Mouse (Mus musculus) gastrocnemius, postnatal 36 days (tissue): Measurements from ENCODE around the gene Itgb5. TPM values are rescaled to one million over a fixed set of nuclear protein-coding genes. Genes with fewer than 3 reads are reported as not detected.

Experiments used
- DNase-seq, 2 experiments: peaks; one replicate each; pipeline ENCODE4 v3.0.0; 2022
- intact Hi-C: fragments of 180-260 bp; cut with DNase I; formaldehyde crosslinking; loops from one replicate; pipeline ENCODE4 v1.15.1; 2025
- total RNA-seq, 2 experiments: library from RNA; stranded (reverse); gene quantifications; 2 replicates each; pipeline ENCODE4 v1.2.3; 2021

Gene Itgb5
- total RNA-seq, 2 experiments from 2014 or later, result 47.5 to 51.9 TPM

DNA sequence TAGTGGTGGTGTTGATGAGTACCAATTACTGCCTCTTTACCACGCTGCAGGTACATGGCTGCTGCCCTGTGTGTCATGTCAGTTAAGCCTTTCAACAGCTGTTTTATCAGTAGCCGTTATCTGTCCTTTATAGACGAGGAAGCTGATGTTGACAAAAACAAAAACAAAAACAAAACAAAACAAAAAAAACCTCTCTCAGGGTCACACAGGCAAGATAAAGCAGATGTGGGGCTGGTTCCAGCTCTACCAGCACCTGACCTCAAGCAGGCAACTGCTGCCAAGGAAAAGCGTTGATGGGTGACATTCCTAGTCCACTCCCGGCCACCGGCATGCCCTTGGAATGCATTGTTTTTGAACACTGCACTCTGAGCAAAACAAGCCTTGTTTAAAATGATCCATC, 63.1 kb downstream of the Itgb5 start:
- DNase-seq, result no peak
- intact Hi-C loops, result no loop called here

DNA sequence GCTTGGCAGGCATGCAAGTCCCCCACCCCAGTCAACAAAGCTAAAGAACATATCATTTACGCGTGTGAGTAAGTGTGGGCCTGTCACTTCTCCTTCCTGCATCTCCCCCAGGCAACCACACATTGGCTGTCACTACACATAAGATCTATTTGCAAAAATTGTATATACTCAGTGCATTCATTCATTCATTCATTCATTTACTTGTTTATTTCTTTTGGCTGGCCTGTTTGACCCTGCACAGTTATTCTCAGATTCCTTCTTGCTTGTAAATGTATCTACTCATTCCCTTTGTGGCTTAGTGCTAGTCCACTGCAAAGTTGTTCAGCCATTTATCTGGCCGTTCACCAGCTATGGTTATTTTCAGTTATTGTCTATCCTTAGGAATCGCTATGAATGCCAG, 64.3 kb downstream of the Itgb5 start:
- DNase-seq, result no peak

DNA sequence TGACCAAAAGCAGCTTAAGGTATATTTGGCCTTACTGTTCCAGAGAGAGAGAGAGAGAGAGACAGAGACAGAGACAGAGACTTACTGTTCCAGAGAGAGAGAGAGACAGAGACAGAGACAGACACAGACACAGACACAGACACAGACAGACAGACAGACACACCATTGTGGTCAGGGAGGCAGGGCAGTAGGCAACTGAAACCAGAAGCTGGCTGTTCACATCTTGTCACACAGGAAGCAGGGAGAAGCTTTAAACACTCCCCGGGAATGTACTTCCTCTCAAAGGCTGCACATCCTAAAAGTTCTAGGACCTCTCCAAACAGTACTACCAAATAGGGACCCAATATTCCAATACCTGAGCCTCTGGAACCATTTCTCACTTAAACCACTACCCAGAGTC, 65.0 kb downstream of the Itgb5 start:
- intact Hi-C loops, result no loop called here
- no peak for DNase-seq

More for the DNA sequence above, 64.3 kb downstream of the Itgb5 start:
- intact Hi-C loops, result no loop called here

DNA sequence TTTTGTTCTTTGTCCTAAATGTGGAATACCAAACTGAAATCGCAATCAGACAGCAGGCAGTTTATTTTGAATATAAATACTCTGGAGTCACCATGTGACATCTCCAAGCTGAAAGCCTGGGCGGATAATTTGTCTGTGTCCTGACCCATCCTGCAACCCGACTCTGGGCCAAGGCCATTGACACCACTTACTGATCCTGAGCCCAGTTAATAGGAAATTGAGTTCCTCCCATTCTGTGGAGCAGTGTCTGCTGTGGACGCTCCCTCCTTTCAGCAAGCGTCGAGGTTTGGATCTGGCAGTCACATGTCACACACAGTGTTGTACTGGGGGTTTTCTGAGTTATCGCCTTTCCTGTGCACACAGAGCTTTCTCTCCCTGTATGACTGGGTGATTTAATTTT, 66.2 kb downstream of the Itgb5 start:
- no peak for DNase-seq

DNA sequence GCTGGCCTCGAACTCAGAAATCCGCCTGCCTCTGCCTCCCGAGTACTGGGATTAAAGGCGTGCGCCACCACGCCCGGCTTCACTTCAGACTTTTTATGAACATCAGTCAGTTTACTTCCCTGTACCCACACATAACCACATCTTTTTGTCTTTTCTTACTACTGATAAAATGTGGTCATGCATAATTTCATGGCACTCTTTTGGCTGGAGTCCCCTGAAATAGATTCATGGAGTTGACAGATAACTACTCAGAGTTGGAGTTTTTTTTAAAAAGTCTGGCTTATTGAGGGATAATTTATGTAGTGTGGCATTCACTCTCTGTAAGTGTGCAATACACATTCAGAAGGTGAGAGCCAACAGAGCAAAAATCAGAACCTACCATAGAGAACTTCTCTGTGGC, 67.3 kb downstream of the Itgb5 start:
- intact Hi-C loops, result no loop called here

More for the DNA sequence above, 66.2 kb downstream of the Itgb5 start:
- intact Hi-C loops, result no loop called here

DNA sequence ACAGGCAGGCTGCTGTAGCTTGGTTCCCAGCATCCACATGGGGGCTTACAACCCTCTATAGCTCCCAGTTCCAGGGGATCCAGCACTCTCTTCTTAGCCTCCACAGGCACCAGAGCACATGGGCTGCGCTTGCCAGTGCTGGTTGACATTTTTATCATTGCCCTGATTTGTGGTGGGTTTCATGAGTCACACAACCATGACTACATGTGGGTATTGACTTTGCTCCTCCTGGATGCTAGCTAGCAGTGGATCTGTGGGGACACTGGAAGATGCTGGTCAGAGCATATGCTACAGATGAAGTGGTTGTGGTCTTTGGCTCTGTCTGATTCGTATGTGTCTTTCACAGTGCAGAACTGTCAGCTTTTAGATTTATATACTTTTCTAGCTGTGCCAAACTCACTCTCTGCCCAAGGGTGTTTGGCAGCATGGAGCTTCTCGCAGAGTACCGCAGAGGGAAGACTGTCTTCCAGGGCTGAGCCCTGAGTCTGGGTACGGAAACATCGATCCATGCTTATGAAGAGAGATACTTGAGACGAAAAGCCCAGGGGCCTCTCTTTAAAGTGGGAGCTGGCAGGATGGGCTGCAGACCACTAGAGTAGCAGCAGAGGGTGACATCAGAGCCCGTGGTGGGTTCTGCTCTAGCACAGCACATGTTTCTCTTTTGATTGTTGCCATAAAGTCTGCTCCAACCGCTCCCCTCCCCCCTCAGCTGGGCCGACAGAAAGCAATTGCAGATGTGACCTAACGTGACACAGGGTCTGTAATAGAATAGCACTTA, 74.4 kb downstream of the Itgb5 start:
- DNase-seq, result no peak

More for the DNA sequence above, 67.3 kb downstream of the Itgb5 start:
- no peak for DNase-seq

DNA sequence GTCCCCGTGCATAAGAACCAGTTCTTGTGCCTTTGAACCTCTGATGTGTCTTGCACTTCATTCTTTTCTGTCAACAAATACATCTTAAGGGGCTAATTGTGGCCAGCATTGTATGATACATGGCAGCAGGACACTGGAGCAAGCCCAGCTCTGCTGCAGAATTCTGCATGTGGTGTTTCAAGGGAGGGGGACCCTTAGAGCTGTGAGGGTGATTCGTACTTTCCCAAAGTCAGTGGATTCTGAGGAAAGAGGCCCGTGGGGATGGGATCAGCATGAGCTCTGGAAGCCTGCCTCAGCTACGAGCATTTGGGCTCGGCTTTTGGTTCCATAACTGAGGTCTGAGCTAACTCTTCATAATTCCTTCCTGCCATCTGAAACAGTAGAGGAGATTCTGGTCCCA, 75.1 kb downstream of the Itgb5 start:
- DNase-seq, result peak in 1 of 2 experiments; percentile 39
- intact Hi-C loops, result no loop called here

More for the DNA sequence above, 74.4 kb downstream of the Itgb5 start:
- intact Hi-C loops, result no loop called here

DNA sequence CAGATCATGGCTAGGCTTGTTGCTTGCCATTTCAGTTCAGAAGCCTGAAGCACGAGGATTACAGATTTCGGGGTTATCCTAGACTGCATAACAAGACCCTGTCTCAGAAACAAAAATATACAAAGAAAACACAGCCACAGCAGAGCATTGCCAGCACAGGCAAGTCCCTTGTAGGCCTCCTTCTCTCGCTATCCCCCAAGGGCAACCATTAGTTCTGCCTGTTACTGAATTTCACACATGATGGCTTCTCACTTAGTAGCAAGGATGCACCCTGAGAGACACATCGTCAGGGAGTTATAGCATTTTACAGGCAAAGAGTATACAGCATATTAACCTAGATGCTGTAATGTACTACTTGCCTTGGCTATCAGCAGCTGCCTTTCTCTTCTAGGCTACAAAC, 78.8 kb downstream of the Itgb5 start:
- intact Hi-C loops, result no loop called here
- DNase-seq, result no peak

DNA sequence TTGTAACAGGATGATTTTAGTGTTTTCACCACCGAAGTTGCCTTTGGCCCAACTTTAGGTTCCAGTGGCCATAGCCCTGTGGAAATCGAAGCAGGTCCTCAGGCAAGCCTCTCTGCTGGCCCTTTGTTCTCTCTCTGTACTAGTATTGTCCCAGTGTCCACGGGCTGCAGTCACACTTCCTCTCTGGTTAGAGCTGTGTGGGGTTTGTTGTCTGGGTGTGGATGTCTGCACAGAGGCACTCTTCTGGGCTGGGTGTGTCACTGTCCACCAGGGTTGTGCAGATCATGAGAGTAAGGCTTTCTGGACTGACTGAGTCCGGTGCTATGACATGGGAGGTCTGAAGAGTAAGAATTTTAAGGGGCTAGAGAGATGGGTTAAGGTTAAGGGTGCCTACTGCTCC, 85.5 kb downstream of the Itgb5 start:
- intact Hi-C loops, result no loop called here

DNA sequence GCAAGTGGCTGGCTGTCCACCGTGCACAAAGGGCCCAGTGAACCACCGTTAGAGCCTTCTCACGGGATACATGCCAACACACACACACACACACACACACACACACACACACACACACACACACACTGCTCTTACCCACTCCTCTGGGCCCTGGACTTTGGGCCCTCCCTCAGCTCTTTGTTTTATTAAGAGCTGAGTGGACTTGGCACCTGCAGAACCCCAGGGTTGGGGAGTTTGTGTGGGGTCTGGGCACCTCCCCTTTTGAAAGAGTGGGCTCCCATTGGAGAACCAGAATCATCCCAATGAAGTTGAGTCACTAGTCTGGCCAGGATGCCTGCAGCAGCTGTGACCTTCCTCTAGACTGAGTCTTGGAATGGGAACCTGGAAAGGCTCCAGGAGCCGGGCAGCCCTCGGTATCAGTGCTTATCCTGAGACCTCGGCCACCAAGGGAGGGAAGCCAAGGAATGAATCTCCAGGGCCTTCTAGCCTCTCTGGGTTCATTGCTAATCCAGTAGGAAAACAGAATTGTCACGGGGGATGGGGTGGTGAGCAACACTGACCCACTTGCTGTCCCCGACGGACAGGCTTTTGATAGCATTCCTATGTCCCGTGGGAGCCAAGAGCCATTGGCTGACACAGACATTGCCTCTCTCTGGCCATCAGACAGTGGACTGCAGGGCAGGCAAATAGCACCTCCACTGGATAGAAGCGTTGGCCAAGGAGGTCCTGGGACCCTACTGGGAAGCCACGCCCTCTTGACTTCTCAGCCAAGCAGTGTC, 87.2 kb downstream of the Itgb5 start:
- DNase-seq, result peak; percentile 74 to 76
- intact Hi-C loops, result no loop called here

More for the DNA sequence above, 85.5 kb downstream of the Itgb5 start:
- DNase-seq, result no peak

DNA sequence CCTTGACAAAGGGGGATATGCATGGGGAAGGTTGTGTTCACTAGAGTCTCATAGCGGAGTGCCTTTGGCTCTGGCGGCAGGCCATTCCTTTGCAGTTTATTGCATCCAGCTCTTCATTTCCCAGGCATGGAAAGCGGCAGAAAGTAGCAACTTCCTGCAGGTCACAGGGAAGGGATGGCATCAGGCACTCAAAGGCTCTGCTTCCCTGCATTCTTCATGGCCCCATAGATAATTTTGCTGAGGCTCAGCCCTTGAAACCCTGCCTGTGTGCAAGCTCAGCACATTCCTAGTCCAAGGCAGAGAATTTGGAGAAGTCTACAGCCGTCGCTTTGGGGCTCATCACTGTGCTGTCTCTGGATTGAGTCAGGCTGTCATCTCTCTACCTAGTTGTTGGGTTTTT, 87.9 kb downstream of the Itgb5 start:
- intact Hi-C loops, result no loop called here
- DNase-seq, result no peak

DNA sequence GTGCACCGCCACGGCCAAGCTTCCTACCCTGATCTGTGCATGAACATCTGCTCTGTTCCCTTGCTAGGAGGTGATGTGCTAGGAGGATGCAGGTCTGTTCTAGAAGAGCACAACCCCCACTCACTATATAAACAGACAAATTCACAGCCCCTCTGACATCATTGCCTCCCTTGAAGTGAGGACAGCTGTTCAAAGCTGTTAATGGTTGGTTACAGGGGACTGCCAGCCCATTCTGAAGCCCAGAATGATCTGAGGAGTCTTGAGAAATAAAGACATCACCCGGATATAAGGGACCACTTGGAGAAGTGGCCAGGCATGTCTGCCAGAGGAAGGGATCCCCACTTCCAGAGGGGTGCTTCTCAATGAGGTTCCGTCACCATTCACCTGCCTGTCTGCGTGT, 88.5 kb downstream of the Itgb5 start:
- intact Hi-C loops, result no loop called here
- no peak for DNase-seq

DNA sequence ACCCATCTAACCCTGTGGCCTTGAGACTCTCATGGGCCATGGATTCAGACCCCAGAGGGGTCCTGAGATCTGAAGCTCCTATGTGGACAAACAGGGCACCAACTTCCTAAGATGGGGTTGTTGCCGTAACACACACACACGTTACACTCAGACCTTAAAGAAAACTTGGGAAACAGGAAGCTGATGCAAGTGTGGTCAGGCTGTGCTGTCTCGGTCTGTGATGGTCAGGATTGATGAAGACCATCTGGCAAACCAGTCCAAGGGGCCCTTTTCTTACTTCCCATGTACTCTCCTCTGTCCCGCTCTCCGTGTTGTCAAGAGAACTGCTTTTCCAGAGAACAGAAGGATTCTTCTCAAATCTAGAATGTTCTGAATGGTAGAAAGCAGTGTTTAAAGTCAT, 92.0 kb downstream of the Itgb5 start:
- intact Hi-C loops, result no loop called here
- no peak for DNase-seq

DNA sequence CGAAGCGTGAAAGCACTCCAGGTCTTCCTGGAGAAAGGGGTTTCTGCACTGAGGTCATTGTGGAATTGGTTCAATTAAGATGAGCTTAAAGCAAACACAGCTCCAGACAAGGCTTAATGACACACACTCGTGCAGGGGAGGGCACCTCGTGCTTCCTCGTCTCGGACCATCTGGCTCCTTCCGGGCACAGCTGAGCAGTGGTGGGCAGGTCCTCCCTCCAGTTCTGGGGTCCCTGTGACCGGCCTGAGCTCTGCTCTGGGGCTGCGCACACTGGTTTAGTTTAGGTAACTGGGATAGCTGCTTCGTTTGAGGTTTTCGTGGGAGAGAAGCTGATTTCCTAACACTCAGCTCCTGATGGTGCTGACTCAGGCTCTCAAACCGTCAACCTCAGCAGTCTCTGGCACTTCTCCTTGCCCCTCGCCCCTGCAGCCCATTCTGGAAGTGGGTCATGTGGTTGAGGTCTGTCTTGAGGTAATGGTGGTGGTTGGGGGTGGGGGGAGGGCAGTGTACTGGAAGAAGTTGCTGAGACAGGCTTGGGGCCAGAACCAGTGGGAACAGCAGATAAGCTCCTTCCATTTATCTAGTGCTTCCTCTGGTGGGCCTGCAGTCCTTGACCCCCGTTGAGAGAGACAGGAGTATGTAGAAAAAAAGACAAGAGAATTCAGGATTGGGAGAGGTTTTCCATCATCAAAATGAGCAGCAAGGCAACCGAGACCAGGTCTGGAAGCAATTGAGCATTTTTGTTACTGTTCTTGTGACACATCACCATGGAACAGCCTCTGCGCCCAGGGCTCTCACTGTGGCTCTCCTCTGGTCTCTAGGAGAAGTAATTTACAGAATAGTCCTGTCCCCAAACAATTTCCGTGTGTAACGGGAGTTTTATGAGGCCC, 92.9 kb downstream of the Itgb5 start:
- intact Hi-C loops, result no loop called here
- DNase-seq, result no peak

DNA sequence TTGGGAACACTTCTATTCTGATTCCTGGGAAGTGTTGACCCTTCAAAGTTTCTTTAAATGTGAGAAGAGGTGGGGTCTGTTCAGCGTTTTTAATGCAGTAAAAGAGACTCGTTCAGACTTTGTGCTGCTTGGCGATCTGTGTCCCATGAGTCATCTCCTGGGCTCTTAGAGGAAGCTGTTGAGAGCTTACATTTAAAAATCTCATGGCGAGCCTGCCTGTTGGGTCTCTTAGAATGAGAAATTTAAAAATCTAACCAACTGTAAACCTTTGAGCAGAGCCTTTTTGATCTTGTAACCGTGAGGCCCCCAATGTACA, 93.5 kb downstream of the Itgb5 start:
- intact Hi-C loops, result no loop called here

DNA sequence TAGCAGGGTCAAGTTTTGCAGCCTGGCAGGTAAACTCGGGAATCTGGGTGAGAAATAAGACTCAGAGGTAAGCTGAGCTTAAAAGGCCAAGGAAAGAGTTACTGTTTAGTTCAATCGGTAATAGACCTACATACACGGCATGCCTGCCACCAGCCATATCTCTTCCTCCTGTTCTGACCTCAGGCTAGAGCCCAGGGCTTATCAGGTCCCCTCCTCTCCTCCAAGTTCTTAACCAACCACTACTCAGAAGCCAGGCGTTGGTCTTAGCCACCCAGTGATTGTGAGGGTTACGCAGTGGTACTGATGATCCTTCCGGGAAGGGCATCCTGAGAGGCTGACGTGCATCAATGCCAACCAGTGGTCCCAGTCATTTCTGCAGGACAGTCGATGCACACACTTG, 94.3 kb downstream of the Itgb5 start:
- intact Hi-C loops, result no loop called here
- no peak for DNase-seq

More for the DNA sequence above, 93.5 kb downstream of the Itgb5 start:
- no peak for DNase-seq

DNA sequence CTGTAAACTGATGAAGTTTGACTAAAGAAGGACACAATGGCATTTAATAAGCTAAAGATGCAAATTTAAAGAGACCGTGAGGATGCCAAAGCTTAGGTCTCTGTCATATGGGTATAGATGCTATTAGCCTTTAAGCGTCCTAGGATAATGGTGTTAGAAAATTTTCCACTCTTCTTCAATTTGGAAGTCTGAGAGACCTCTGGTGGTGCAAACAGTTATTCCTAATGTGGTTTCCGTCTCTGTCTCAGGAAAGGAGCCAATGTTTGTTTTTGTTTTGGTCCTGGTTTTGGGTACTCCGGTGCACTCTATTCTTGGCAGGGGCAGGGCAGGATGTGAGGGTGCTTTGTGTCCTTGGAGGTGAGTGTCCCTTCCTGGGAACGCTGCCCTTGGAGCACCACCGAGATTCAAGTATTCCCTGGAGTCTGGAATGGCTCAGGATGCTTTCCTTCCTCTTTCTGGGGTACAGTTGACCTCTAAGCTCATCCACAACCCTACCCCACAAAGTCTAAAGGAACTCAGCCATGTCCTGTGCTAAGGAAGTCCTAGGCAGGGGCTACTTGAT, 97.9 kb downstream of the Itgb5 start:
- intact Hi-C loops, result no loop called here
- DNase-seq, result no peak

DNA sequence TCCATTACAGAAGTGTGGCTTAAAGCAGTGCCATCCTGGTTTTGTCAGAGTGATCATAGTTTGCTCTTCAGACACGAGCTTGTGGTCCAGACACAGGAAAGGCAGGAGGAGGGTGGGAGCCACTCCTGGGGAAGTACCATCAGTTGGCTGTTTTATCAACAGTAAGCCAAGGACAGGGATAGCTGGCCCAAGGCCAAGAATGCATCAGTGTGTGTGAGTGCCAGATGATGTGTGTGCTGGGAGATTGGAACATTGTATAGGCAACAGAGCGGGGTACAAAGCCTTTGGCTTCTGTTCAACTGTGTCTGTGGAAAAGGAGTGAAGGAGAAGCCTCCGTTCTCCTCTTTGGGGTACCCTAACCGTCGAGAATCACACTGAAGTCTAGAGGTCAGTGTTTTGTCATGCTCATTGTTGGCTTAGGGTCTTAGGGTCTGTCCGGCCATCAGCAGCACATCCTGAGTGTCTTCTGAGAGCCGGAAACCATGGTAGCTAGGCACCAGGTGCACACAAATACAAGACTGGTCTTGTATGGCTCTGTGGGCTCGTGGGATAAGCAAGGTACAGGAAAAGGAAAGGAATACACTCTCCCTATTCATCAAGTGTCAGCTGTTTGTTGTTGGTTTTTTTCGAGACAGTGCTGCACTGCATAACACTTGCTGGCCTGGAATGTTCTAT, 99.5 kb downstream of the Itgb5 start:
- intact Hi-C loops, result no loop called here
- no peak for DNase-seq

DNA sequence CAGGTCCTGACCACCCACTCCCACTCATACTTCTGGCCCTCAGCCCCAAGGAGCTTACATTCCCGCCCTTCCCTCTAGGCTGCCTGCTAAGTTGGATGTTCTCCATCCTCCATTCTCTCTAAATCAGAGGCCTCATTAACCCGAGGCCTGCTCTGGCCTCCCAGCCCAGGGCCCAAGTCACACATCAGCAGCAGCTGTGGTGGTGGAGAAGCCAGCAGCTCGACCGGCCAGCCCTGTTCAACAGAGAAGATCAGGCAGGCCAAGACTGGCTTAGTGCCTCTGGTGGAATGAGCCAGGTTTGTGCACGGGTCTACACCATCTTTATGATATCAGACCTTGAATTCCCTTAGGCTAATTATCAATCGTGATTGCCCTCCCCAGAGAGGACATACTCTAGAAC, 101.3 kb downstream of the Itgb5 start:
- peak; percentile 42 to 65 for DNase-seq
- intact Hi-C loops, result no loop called here

DNA sequence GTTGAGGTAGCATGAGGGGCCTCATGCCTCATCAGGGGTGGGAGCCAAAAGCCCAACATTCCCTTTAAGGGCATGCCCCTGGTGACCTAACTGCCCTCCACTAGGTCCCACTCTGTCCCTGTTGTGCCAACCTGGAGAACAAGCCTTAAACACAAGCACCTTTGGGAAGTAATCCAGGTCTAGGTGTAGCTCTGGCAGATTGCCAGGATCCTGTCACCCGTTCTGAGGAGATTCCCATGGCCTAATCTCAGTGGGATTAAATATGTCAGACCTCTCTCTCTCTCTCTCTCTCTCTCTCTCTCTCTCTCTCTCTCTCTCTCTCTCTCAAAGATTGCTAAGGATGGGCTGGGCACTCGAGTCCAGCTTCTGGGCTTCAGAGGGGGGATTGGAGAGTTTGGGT, 102.2 kb downstream of the Itgb5 start:
- intact Hi-C loops, result no loop called here
- no peak for DNase-seq
